Mouse (Mus musculus) cortical plate, adult 2 months (tissue): ENCODE results near the gene Opa3. TPM values are rescaled to one million over a fixed set of nuclear protein-coding genes. Genes with fewer than 3 reads are reported as not detected.
A peak's percentile ranks its signal among the peaks of the same experiment; 100 is the strongest.

Experiments
- H3K27ac ChIP-seq: fragments of 200-500 bp; 2 replicates; pipeline ENCODE4 v1.5.1; 2012; ENCODE audit warnings: low read length, control low read depth, inconsistent platforms; ENCODE audit not compliant: insufficient read depth
- H3K4me1 ChIP-seq: fragments of 200-500 bp; 2 replicates; pipeline ENCODE4 v1.6.1; 2011; ENCODE audit warnings: low read length; ENCODE audit not compliant: control insufficient read depth, insufficient read depth
- H3K4me3 ChIP-seq: fragments of 200-500 bp; 2 replicates; pipeline ENCODE4 v1.5.1; 2011; ENCODE audit warnings: mild to moderate bottlenecking, low read length, control low read depth; ENCODE audit not compliant: insufficient read depth
- CTCF ChIP-seq: fragments of 200-500 bp; IDR thresholded peaks from 2 replicates; pipeline ENCODE4 v1.5.1; 2011; ENCODE audit warnings: mild to moderate bottlenecking, control low read depth, low read length; ENCODE audit not compliant: insufficient read depth; ENCODE audit errors: extremely low read depth
- POLR2A ChIP-seq: fragments of 200-500 bp; IDR thresholded peaks from 2 replicates; pipeline ENCODE4 v1.6.1; 2011; ENCODE audit warnings: mild to moderate bottlenecking, low read length, control low read depth; ENCODE audit not compliant: insufficient read depth; ENCODE audit errors: extremely low read depth
- polyA plus RNA-seq: library from polyadenylated mRNA; depleted of rRNA; stranded (reverse); fragments of >200 nt; gene quantifications from 2 replicates; pipeline ENCODE4 v1.2.3, GENCODE M21; 2012

The Opa3 gene
- polyA plus RNA-seq, 1 experiment = 41.0 TPM

DNA sequence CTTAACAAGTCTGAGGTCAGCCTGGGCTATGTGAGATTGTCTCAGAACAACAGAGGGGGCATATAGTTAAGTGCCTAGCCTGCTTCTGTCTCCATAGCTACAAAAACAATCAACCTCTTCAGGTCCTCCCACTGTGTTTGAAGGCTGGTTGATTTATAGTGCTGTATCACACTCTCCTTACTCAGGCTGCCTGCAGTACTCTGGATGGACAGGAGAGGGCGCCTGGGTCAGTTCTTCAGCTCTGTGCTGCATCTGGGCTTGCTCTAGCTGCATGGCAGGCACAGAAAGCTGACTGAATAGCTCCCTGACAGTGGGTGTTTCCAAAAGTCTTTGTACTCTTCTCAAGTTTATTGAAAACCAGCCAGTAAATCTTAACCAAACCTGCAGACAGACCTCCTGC, 11.3 kb downstream of the Opa3 start:
- H3K27ac ChIP-seq = no peak overlapping the region
- H3K4me1 ChIP-seq = no peaks in the 10 kb centered on the region
- no peak for TF ChIP-seq POLR2A
- peak; percentile 98 for TF ChIP-seq CTCF
- no peak overlapping the region for H3K4me3 ChIP-seq

DNA sequence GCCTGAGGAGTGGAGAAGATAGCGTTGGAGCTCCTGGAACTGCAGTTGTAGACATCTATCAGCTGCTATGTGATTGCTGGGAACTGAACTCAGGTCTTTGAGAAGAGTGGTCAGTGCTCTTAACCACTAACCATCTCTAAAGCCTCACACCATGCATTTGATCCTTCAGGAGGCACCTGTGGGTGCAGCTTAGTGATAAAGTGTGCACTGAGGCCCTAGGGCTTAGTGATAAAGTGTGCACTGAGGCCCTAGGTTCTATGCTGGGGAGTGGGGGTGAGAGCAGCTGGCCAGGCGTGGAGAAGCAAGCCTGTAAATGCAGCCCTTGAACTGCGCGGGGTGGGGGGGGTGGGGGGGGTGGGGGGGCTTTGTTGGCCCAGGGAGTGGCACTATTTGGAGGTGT, 11.9 kb downstream of the Opa3 start:
- Histone ChIP-seq H3K4me3 (no peak overlapping the region), H3K27ac (no peak overlapping the region), H3K4me1 (no peaks in the 10 kb centered on the region)
- TF ChIP-seq POLR2A = no peak
- TF ChIP-seq CTCF = no peak

DNA sequence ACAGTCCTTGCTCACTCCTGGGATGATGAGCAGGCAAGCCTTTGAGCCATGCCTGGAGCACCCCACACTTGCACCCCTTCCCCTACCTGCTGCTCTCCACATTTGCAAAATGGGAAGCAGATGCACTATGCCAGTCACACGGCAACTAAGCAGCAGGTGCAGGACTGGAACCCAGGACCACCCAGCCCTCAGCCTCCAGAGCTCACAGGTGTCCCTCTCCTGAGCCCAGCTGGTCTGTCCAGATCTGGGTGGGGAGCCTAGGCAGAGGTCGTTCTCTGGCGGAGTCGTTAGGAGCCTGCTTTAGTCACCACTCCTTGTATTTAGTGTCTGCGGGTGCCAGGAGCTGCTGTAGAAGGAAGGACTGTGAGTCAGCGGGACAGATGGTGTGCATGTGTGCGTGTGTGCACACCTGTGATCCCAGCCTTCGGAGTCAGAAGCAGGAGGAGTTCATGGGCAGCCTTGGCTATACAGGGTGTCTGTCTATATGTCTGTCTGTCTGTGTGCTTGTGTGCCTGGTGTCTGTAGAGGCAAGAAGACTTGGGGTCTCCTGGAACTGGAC, 12.8 kb downstream of the Opa3 start:
- H3K27ac ChIP-seq = no peak overlapping the region
- H3K4me3 ChIP-seq = no peak overlapping the region
- no peak for TF ChIP-seq CTCF
- no peak for TF ChIP-seq POLR2A
- H3K4me1 ChIP-seq = no peaks in the 10 kb centered on the region

DNA sequence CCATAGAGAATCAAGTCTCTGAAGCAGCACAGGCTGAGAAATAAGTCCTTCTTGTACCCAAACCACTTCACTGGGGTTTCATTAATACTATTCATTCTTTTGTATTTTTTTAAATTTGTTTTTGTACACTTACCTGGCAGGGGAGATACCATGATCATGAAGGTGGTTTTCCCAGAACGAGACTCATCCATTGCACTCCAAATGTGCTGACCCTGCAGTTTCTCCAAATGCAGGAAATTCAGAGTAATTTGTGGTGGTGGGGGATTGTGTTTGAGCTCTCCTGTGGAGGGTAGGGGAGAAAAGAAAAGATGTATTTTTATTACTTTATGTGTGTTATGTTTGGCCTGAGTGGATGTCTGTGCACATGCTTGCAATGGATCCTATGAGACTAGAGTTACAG, 13.9 kb downstream of the Opa3 start:
- Histone ChIP-seq H3K4me3 (no peak overlapping the region), H3K27ac (no peak overlapping the region), H3K4me1 (no peaks in the 10 kb centered on the region)
- TF ChIP-seq CTCF (no peak), POLR2A (no peak)

DNA sequence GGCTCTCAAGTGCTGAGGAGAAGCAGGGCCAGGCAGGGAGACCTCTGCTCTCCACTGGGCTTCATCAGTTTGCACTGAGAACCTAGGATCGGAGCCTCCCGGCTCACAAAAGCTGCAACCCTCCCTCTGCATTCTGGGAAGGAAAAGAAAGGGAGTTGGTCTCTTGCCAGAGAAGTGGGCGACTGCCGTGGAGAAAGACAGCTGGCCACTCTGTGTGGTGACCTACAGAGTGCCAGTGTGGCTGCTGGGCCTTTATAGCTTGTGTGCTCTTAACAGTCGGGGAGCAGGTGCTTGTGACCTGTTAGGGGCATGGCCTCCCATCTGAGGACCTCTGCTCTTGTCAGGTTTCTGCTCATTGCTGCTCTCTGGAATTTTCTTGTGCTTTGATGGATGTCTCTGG, 15.7 kb downstream of the Opa3 start:
- Histone ChIP-seq H3K4me3 (no peak overlapping the region), H3K4me1 (no peaks in the 10 kb centered on the region), H3K27ac (no peak overlapping the region)
- no peak for TF ChIP-seq POLR2A
- no peak for TF ChIP-seq CTCF

DNA sequence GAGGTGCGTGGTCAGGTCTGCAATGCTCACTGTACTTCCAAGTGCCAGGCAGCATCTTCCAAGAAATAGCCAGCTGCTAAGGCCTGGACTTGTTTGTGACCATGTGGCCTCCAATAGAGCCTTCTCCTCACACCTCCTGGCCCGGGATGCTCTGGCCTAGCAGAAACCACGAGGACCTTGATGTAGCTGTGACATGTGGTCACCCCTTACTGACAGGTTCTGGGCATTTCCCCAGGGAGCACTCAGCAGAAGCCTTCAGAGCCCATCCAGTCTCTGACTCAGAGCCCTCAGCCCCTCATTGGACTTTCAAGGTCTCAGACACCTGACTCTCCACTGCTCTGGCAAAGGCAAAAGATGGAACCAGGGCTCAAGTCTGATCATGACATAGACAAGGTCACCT, 16.9 kb downstream of the Opa3 start:
- TF ChIP-seq POLR2A = no peak
- TF ChIP-seq CTCF = no peak
- no peak overlapping the region for H3K27ac ChIP-seq
- no peak overlapping the region for H3K4me3 ChIP-seq
- H3K4me1 ChIP-seq = no peaks in the 10 kb centered on the region

DNA sequence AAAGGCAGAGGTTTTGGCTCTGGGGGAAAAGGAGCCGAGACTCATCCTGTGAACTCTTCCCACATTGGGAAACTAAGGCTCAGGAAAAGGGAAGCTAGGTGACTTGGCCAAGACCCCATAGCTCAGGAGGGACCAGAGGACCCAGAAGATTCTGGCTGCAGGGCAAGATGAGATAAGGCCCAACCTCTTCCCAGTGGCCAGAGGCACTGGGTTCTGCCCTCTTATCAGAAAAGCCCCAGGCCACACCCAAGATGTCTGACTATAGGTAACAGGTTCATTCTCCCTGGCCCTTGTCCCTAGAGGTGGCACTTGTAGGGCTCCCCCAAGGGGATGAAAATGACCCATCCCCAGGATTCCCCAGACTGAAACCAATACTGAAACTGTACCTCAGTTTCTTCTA, 18.7 kb downstream of the Opa3 start:
- H3K4me1 ChIP-seq = no peaks in the 10 kb centered on the region
- TF ChIP-seq POLR2A (no peak), CTCF (no peak)
- H3K4me3 ChIP-seq = no peak overlapping the region
- no peak overlapping the region for H3K27ac ChIP-seq

DNA sequence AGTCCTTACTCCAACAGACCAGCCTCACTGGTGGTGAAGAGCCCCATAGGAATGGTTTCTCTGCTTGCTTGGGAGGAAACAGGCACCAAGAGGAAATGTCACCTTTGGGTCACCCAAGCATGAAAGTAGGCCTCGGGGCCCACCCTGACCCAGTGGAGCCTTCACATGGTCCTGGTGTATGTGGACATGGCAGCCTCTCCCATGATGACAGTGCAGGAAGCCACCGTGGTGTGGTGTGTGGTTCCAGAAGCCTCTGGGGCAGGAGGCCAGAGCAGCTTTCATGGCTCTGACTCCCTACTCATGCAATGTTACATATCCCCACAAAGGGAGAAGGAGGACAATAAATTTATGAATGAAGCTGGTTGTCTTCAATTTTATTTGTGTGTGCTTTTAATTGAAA, 19.4 kb downstream of the Opa3 start:
- H3K4me1 ChIP-seq = no peaks in the 10 kb centered on the region
- TF ChIP-seq CTCF = no peak
- TF ChIP-seq POLR2A = no peak
- H3K4me3 ChIP-seq = no peak overlapping the region
- H3K27ac ChIP-seq = no peak overlapping the region

DNA sequence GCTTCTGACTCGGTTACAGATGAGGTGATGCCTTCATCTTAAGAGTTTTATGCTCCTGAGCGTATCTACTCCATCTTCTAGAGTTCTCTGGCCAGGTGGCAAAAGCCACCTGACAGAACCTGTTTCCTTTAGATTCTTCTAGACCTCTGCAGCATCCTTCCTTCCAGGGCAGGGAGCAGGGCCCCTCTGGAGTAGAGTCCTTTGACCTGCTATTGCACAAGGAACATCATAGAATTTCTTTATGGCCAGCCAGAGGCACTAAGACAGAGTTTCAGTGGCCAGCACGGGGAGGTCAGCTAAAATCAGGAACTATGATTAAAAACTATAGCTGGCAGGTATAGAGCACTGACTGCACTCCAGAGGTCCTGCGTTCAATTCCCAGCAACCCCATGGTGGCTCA, 23.9 kb downstream of the Opa3 start:
- TF ChIP-seq CTCF (no peak), POLR2A (no peak)
- no peaks in the 10 kb centered on the region for H3K4me1 ChIP-seq
- H3K4me3 ChIP-seq = no peak overlapping the region
- H3K27ac ChIP-seq = no peak overlapping the region

DNA sequence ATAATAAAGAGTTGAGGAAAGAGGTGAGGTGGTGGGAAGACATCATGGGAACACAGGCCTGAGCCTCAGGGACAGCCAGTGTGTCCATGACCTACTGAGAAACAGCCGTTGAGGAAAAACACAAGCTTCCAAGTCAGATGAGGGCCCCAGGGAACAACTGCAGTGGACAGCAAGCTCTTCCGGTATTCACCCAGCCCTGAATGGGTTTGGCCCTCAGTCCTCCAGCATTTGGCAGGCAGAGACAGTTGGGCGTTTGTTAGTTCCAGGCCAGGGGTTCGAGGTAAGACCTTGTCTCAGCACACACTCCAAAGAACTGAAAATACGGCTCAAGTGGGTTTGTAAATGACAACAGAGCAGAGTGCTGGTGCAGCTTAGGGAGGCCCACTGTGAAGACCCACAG, 25.3 kb downstream of the Opa3 start:
- no peak overlapping the region for H3K4me3 ChIP-seq
- no peak for TF ChIP-seq POLR2A
- no peak for TF ChIP-seq CTCF
- no peak overlapping the region for H3K27ac ChIP-seq
- H3K4me1 ChIP-seq = no peaks in the 10 kb centered on the region; the same call in 1 of the 2 replicates

DNA sequence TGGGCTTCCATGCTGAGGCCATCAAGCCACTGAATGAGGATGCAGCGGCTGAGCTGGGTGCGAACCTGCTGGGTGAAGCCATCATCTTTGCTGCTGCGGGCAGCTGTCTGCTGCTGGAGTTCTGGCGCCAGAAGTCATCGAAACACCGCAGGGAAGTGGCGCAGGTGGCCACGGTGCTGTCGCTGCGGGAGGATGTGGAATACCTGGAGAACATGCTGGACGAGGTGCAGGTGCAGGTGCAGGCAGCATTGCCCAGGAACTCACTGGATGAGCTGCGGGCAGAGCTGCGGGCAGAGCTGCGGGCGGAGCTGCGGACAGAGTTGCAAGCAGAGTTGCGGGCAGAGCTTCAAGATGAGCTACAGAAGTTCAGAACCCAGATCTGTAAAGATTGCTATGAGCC, 27.3 kb downstream of the Opa3 start:
- H3K4me1 ChIP-seq = no peaks in the 10 kb centered on the region; the same call in 1 of the 2 replicates
- H3K27ac ChIP-seq = no peak overlapping the region
- TF ChIP-seq CTCF = no peak
- no peak for TF ChIP-seq POLR2A
- H3K4me3 ChIP-seq = no peak overlapping the region

DNA sequence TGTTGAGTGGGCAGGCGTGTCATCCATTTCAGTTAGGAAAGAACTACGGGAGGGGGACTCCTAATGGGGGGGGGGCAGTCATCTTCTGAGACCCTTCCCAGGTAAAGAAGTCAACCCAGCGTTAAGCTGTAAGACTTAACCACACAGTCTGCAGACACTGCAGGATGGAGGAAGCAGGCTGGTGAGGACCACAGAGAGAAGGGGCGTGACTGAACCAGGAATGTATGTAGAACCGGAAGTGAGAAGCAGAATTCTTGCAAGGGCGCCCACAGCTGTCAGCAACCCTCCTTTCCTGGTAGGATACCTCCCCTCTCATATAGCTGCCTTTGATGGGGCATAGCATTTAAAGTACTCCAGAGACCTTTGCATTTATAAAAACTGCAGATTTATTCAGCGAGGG, 28.4 kb downstream of the Opa3 start:
- Histone ChIP-seq H3K4me1 (no peaks in the 10 kb centered on the region; the same call in 1 of the 2 replicates), H3K27ac (no peak overlapping the region), H3K4me3 (no peak overlapping the region)
- TF ChIP-seq POLR2A (no peak), CTCF (no peak)
